In genomic region chr8:126496915-126497314, GRCm38 (mm10) we compare ENCODE assay signal across 8 mouse cellular contexts. TPM values are rescaled to one million over a fixed set of nuclear protein-coding genes. Genes with fewer than 3 reads are reported as not detected.
DNase-seq lines count a peak whose midpoint lies in the region; ATAC-seq and TF ChIP-seq lines count a peak whose summit lies in the region.

No protein-coding gene starts in this region.

- peak overlapping the region; percentile 93 for H3K27ac ChIP-seq in hindbrain, embryonic 10.5 days
- H3K27ac ChIP-seq in hindbrain, embryonic 12.5 days = no peak overlapping the region
- H3K27ac ChIP-seq in midbrain, embryonic 10.5 days (replicated peaks) = peak overlapping the region; percentile 85
- H3K27ac ChIP-seq in midbrain, postnatal 0 days (ENCODE audit: low read depth, low read length) = no peak overlapping the region
- peak overlapping the region; percentile 88; the same call in 1 of the 2 replicates for H3K27ac ChIP-seq in hindbrain, postnatal 0 days
- no peak overlapping the region for H3K27ac ChIP-seq in neural tube, embryonic 14.5 days (ENCODE audit: low read depth, low read length)

- no peak overlapping the region for H3K4me3 ChIP-seq in hindbrain, embryonic 10.5 days
- no peak overlapping the region for H3K4me3 ChIP-seq in hindbrain, embryonic 12.5 days
- no peak overlapping the region for H3K4me3 ChIP-seq in midbrain, embryonic 10.5 days
- H3K4me3 ChIP-seq in midbrain, postnatal 0 days (ENCODE audit: low read depth, low read length) = no peak overlapping the region
- no peak overlapping the region for H3K4me3 ChIP-seq in hindbrain, postnatal 0 days (ENCODE audit: low read length)
- H3K4me3 ChIP-seq in neural tube, embryonic 14.5 days (ENCODE audit: low read depth, low read length) = no peak overlapping the region

- H3K4me2 ChIP-seq in hindbrain, embryonic 12.5 days (replicated peaks) = no peak overlapping the region
- H3K4me2 ChIP-seq in midbrain, postnatal 0 days (ENCODE audit: low read depth, low read length, poor library complexity, severe bottlenecking) = no peak overlapping the region
- no peak overlapping the region; the same call in 1 of the 2 replicates for H3K4me2 ChIP-seq in hindbrain, postnatal 0 days (ENCODE audit: low read depth, low read length)
- H3K4me2 ChIP-seq in neural tube, embryonic 14.5 days (ENCODE audit: low read depth, low read length) = no peak overlapping the region

- H3K36me3 ChIP-seq in hindbrain, embryonic 10.5 days = no peaks in the 10 kb centered on the region
- no peaks in the 10 kb centered on the region for H3K36me3 ChIP-seq in hindbrain, embryonic 12.5 days
- H3K36me3 ChIP-seq in midbrain, embryonic 10.5 days = no peaks in the 10 kb centered on the region
- no peaks in the 10 kb centered on the region for H3K36me3 ChIP-seq in midbrain, postnatal 0 days (ENCODE audit: insufficient read depth, low read length)
- H3K36me3 ChIP-seq in hindbrain, postnatal 0 days (ENCODE audit: insufficient read depth, low read length) = no peaks in the 10 kb centered on the region
- no peaks in the 10 kb centered on the region for H3K36me3 ChIP-seq in neural tube, embryonic 14.5 days (ENCODE audit: control insufficient read depth, insufficient read depth, low read length)

- ATAC-seq in hindbrain, embryonic 12.5 days (ENCODE audit: low FRiP score) = no peak
- no peak for ATAC-seq in midbrain, postnatal 0 days (ENCODE audit: low FRiP score)
- ATAC-seq in hindbrain, postnatal 0 days = no peak
- 0 out of 2 replicates have a peak, but pooled peaks have one; percentile 9 for ATAC-seq in neural tube, embryonic 14.5 days (ENCODE audit: low read depth)

- H3K27me3 ChIP-seq in hindbrain, embryonic 10.5 days (ENCODE audit: insufficient read depth, poor library complexity, severe bottlenecking) = peaks cover 13% of the 10 kb centered on the region
- H3K27me3 ChIP-seq in hindbrain, embryonic 12.5 days = peaks cover 5% of the 10 kb centered on the region; the same call in 1 of the 2 replicates
- H3K27me3 ChIP-seq in midbrain, embryonic 10.5 days (ENCODE audit: low read depth, poor library complexity, severe bottlenecking) = peaks cover 5% of the 10 kb centered on the region; the same call in 1 of the 2 replicates
- no peaks in the 10 kb centered on the region for H3K27me3 ChIP-seq in midbrain, postnatal 0 days (ENCODE audit: insufficient read depth, low read length)
- H3K27me3 ChIP-seq in hindbrain, postnatal 0 days (ENCODE audit: insufficient read depth, low read length) = no peaks in the 10 kb centered on the region
- H3K27me3 ChIP-seq in neural tube, embryonic 14.5 days (ENCODE audit: control insufficient read depth, insufficient read depth, low read length) = no peaks in the 10 kb centered on the region

- peaks cover 19% of the 10 kb centered on the region for H3K4me1 ChIP-seq in hindbrain, embryonic 10.5 days (replicated peaks)
- peaks cover 11% of the 10 kb centered on the region for H3K4me1 ChIP-seq in hindbrain, embryonic 12.5 days
- H3K4me1 ChIP-seq in midbrain, embryonic 10.5 days = peaks cover 19% of the 10 kb centered on the region
- H3K4me1 ChIP-seq in midbrain, postnatal 0 days (ENCODE audit: insufficient read depth, low read length) = peaks cover 9% of the 10 kb centered on the region
- H3K4me1 ChIP-seq in hindbrain, postnatal 0 days (ENCODE audit: insufficient read depth, low read length) = no peaks in the 10 kb centered on the region
- H3K4me1 ChIP-seq in neural tube, embryonic 14.5 days (ENCODE audit: control insufficient read depth, insufficient read depth, low read length) = peaks cover 10% of the 10 kb centered on the region

- no peak for TF ChIP-seq CTCF in midbrain, postnatal 0 days (IDR thresholded peaks at IDR 0.05)
- no peak for TF ChIP-seq CTCF in hindbrain, postnatal 0 days (IDR thresholded peaks at IDR 0.05; ENCODE audit: low read depth)

- 82% methylated on average over 5 of the region's 5 CpGs for WGBS in hindbrain, embryonic 10.5 days
- 83% methylated on average over 5 of the region's 5 CpGs for WGBS in hindbrain, embryonic 12.5 days
- 82% methylated on average over 5 of the region's 5 CpGs for WGBS in midbrain, embryonic 10.5 days
- 80% methylated on average over 5 of the region's 5 CpGs for WGBS in midbrain, postnatal 0 days
- 83% methylated on average over 5 of the region's 5 CpGs for WGBS in hindbrain, postnatal 0 days
- WGBS in neural tube, embryonic 14.5 days = 87% methylated on average over 5 of the region's 5 CpGs

- H3K9me3 ChIP-seq in hindbrain, embryonic 10.5 days = no peaks in the 10 kb centered on the region
- no peaks in the 10 kb centered on the region for H3K9me3 ChIP-seq in hindbrain, embryonic 12.5 days (replicated peaks)
- no peaks in the 10 kb centered on the region for H3K9me3 ChIP-seq in midbrain, embryonic 10.5 days (replicated peaks)
- H3K9me3 ChIP-seq in midbrain, postnatal 0 days (ENCODE audit: low read length) = no peaks in the 10 kb centered on the region
- H3K9me3 ChIP-seq in hindbrain, postnatal 0 days (ENCODE audit: low read length) = no peaks in the 10 kb centered on the region
- no peaks in the 10 kb centered on the region for H3K9me3 ChIP-seq in neural tube, embryonic 14.5 days (ENCODE audit: control insufficient read depth, low read length)

- no peak overlapping the region for H3K9ac ChIP-seq in hindbrain, embryonic 12.5 days
- no peak overlapping the region; the same call in 1 of the 2 replicates for H3K9ac ChIP-seq in midbrain, postnatal 0 days (replicated peaks; ENCODE audit: low read length, poor library complexity, severe bottlenecking)
- peak overlapping the region; percentile 47; the same call in 1 of the 2 replicates for H3K9ac ChIP-seq in hindbrain, postnatal 0 days (replicated peaks; ENCODE audit: low read length)
- no peak overlapping the region; the same call in 1 of the 2 replicates for H3K9ac ChIP-seq in neural tube, embryonic 14.5 days (replicated peaks; ENCODE audit: low read depth, low read length)

- DNase-seq in hindbrain, embryonic 10.5 days (ENCODE audit: low spot score) = no peak
- no peak for DNase-seq in midbrain, embryonic 10.5 days (ENCODE audit: low spot score)
- no peak for DNase-seq in midbrain, postnatal 0 days (ENCODE audit: low spot score)
- DNase-seq in hindbrain, postnatal 0 days (ENCODE audit: low spot score) = no peak
- no peak for DNase-seq in c-Kit-positive CD71-positive TER-119-positive erythroid progenitor cells, embryonic 14.5 days (ENCODE audit: low spot score)
- DNase-seq in layer of hippocampus, postnatal 25 days (ENCODE audit: extremely low spot score in 1 of 2, low spot score in 1 of 2) = no peak

RNA-seq across cellular contexts. Expression of gene Tarbp1, which starts 22.1 kb away (rescaled TPM):
- 1.6 and 2.3 TPM in 2 replicates for polyA plus RNA-seq in hindbrain, embryonic 10.5 days (2016; fragmentation: Nextera tagmentation; extraction: Ambion mirVana)
- polyA plus RNA-seq in hindbrain, embryonic 12.5 days (2016; fragmentation: Nextera tagmentation; extraction: Ambion mirVana) = 2.6 and 2.8 TPM in 2 replicates
- polyA plus RNA-seq in midbrain, embryonic 10.5 days (2016; fragmentation: Nextera tagmentation; extraction: Ambion mirVana) = 1.4 and 2.0 TPM in 2 replicates
- total RNA-seq in midbrain, postnatal 0 days (2014; rRNA removed) = 4.4 and 4.8 TPM in 2 replicates
- polyA plus RNA-seq in midbrain, postnatal 0 days (2015; fragmentation: Nextera tagmentation; extraction: Ambion mirVana) = 1.2 and 1.3 TPM in 2 replicates
- total RNA-seq in hindbrain, postnatal 0 days (2014; rRNA removed) = 5.0 and 7.6 TPM in 2 replicates
- polyA plus RNA-seq in hindbrain, postnatal 0 days (2015; fragmentation: Nextera tagmentation; extraction: Ambion mirVana) = 1.2 TPM in 2 replicates
- polyA plus RNA-seq in neural tube, embryonic 14.5 days (2014; fragmentation: Nextera tagmentation; extraction: Ambion mirVana) = 2.7 TPM in 2 replicates
- total RNA-seq in layer of hippocampus, postnatal 25 days (2021) = 1 to 10 TPM; 3.5 to 4.1 TPM

Comparison
In these comparisons a context has a peak if more than half of its experiments do, and no peak if none do; other contexts are left out.
1. H3K27ac ChIP-seq: peak in hindbrain, embryonic 10.5 days (single experiment), midbrain, embryonic 10.5 days (single experiment) and hindbrain, postnatal 0 days (single experiment); none in hindbrain, embryonic 12.5 days (single experiment), midbrain, postnatal 0 days (single experiment) and neural tube, embryonic 14.5 days (single experiment).